Mouse (Mus musculus) cerebellum, adult 18-20 months (tissue): ENCODE measurements around the gene Uhrf2.

Experiments used
- DNase-seq, 2 experiments: peaks; one replicate each; pipeline ENCODE4 v3.0.0; 2021

Gene Uhrf2

GRCm38 (mm10) chr19:30051479-30051878, 21.2 kb downstream of the Uhrf2 start:
- DNase-seq, result no peak

- no peak for DNase-seq
Measured at GRCm38 (mm10) chr19:30054218-30054617, 23.9 kb downstream of the Uhrf2 start.

- no peak for DNase-seq
Measured at GRCm38 (mm10) chr19:30065797-30066196, 35.5 kb downstream of the Uhrf2 start.

GRCm38 (mm10) chr19:30090163-30090562, 59.9 kb downstream of the Uhrf2 start:
- no peak for DNase-seq

GRCm38 (mm10) chr19:30091644-30092295, 61.5 kb downstream of the Uhrf2 start:
- DNase-seq, result no peak

GRCm38 (mm10) chr19:30096186-30096585, 65.9 kb downstream of the Uhrf2 start:
- no peak for DNase-seq

GRCm38 (mm10) chr19:30097039-30097438, 66.7 kb downstream of the Uhrf2 start:
- no peak for DNase-seq

- no peak for DNase-seq
Measured at GRCm38 (mm10) chr19:30100571-30100970, 70.3 kb downstream of the Uhrf2 start.

- DNase-seq, result no peak
Measured at GRCm38 (mm10) chr19:30102620-30103019, 72.3 kb downstream of the Uhrf2 start.

- DNase-seq, result no peak
Measured at GRCm38 (mm10) chr19:30105045-30105842, 74.9 kb downstream of the Uhrf2 start.

GRCm38 (mm10) chr19:30107221-30107845, 77.0 kb downstream of the Uhrf2 start:
- DNase-seq, result no peak

GRCm38 (mm10) chr19:30108616-30109015, 78.3 kb downstream of the Uhrf2 start:
- no peak for DNase-seq

GRCm38 (mm10) chr19:30109122-30109521, 78.8 kb downstream of the Uhrf2 start:
- no peak for DNase-seq

- DNase-seq, result no peak
Measured at GRCm38 (mm10) chr19:30111421-30111820, 81.1 kb downstream of the Uhrf2 start.

- no peak for DNase-seq
Measured at GRCm38 (mm10) chr19:30112961-30113688, 82.8 kb downstream of the Uhrf2 start.

- DNase-seq, result no peak
Measured at GRCm38 (mm10) chr19:30114919-30115441, 84.7 kb downstream of the Uhrf2 start.

- no peak for DNase-seq
Measured at GRCm38 (mm10) chr19:30115606-30116005, 85.3 kb downstream of the Uhrf2 start.

GRCm38 (mm10) chr19:30117241-30117640, 86.9 kb downstream of the Uhrf2 start:
- no peak for DNase-seq

GRCm38 (mm10) chr19:30117775-30118174, 87.5 kb downstream of the Uhrf2 start:
- no peak for DNase-seq

GRCm38 (mm10) chr19:30118344-30119312, 88.3 kb downstream of the Uhrf2 start:
- no peak for DNase-seq

- no peak for DNase-seq
Measured at GRCm38 (mm10) chr19:30124999-30125669, 94.8 kb downstream of the Uhrf2 start.
